Mouse (Mus musculus) ES-E14 (cell line): ENCODE data around the gene Gm3476. TPM values are rescaled to one million over a fixed set of nuclear protein-coding genes. Genes with fewer than 3 reads are reported as not detected.
A peak's percentile ranks its signal among the peaks of the same experiment; 100 is the strongest.
"Not testable (repeated sequence)": the region's sequence is repeated elsewhere in the genome, so short reads cannot be mapped to it uniquely, and the experiment has no call there.

Experiments used
- DNase-seq: peaks from one replicate; pipeline ENCODE4 v3.0.0-alpha.2; 2013; ENCODE audit warnings: low read depth, low spot score
- H3K27ac ChIP-seq: 2 replicates; pipeline ENCODE4 v1.5.1; 2012; ENCODE audit warnings: low read depth, mild to moderate bottlenecking, low read length, moderate library complexity, mixed read lengths; ENCODE audit not compliant: poor library complexity, insufficient read depth, severe bottlenecking
- H3K36me3 ChIP-seq: 2 replicates; pipeline ENCODE4 v1.6.1; 2012; ENCODE audit warnings: mild to moderate bottlenecking, low read length, moderate library complexity, mixed read lengths; ENCODE audit not compliant: control insufficient read depth, poor library complexity, insufficient read depth, severe bottlenecking
- H3K4me1 ChIP-seq, 2 experiments: fragments of 150-350 bp in 1 of 2; sonication (generic) in 1 of 2; 2 replicates each; pipeline ENCODE4 v1.6.1; 2012; ENCODE audit warnings: low read length in 2 of 2, mild to moderate bottlenecking in 1 of 2, mixed read lengths in 1 of 2; ENCODE audit not compliant: control insufficient read depth in 2 of 2, insufficient read depth in 2 of 2, poor library complexity in 1 of 2
- H3K4me3 ChIP-seq, 2 experiments: fragments of 150-350 bp in 1 of 2; sonication (generic) in 1 of 2; 2 replicates each; pipeline ENCODE4 v1.5.1; 2012; ENCODE audit warnings: low read length in 2 of 2, low read depth in 1 of 2, mild to moderate bottlenecking in 1 of 2, mixed read lengths in 1 of 2; ENCODE audit not compliant: insufficient read depth in 1 of 2, poor library complexity in 1 of 2, severe bottlenecking in 1 of 2
- H3K9ac ChIP-seq: 2 replicates; pipeline ENCODE4 v1.6.1; 2012; ENCODE audit warnings: low read depth, mild to moderate bottlenecking, low read length, mixed read lengths; ENCODE audit not compliant: poor library complexity, insufficient read depth, severe bottlenecking
- H3K9me3 ChIP-seq: fragments of 150-350 bp; sonication (generic); 2 replicates; pipeline ENCODE4 v1.6.1; 2012; ENCODE audit warnings: low read depth, mild to moderate bottlenecking, low read length; ENCODE audit not compliant: control insufficient read depth, insufficient read depth
- in situ Hi-C, 2 experiments: fragments of 600-800 bp; cut with MboI; formaldehyde crosslinking; loops; one replicate each; pipeline ENCODE4 v1.15.1; 2025; ENCODE audit warnings: low sequenced_read_pairs in 2 of 2, inconsistent platforms in 1 of 2; ENCODE audit not compliant: unreplicated experiment in 2 of 2
- total RNA-seq: library from RNA; depleted of rRNA; stranded (reverse); fragments of 300-350 nt; gene quantifications from 2 replicates; pipeline ENCODE4 v1.2.3, GENCODE M21; 2012; rRNA removed

Gene Gm3476
- not detected in 2 replicates for total RNA-seq

DNA sequence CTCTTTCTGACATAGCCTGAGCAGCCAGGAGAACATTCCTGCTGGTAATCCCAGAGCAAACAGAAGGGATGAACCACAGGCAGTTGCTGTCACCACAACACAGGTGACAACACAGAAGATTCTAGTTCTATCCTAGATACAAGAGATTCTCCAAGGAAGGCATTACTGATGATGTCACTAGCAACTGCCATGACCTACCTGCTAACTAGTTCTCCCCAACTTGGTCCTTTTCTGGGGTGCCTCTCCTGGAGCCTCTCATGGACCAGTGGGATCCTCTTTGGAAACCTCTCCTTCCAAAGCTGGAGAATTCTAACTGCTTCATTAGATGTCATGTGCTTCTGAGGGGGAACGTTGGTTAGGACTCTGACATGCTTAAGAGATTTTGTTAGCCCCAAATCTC lies at the start of gene Gm3476:
Gm3476 (minus strand) TSS at position 101 of the 400 bp plus-strand sequence.
- DNase-seq, H3K36me3 ChIP-seq, H3K4me3 ChIP-seq, H3K27ac ChIP-seq, H3K9me3 ChIP-seq, H3K9ac ChIP-seq, H3K4me1 ChIP-seq, in situ Hi-C loops: not testable (repeated sequence)

- H3K9me3 ChIP-seq, H3K36me3 ChIP-seq, H3K4me1 ChIP-seq, H3K9ac ChIP-seq, in situ Hi-C loops, H3K27ac ChIP-seq, DNase-seq, H3K4me3 ChIP-seq: not testable (repeated sequence)
Measured at GRCm38 (mm10) chr14:6163538-6163937, 37.9 kb upstream of the Gm3476 start.

GRCm38 (mm10) chr14:6161085-6161484 lies 35.5 kb upstream of the Gm3476 start:
- H3K27ac ChIP-seq, H3K9me3 ChIP-seq, H3K4me3 ChIP-seq, H3K36me3 ChIP-seq, DNase-seq, H3K4me1 ChIP-seq, in situ Hi-C loops, H3K9ac ChIP-seq: not testable (repeated sequence)

GRCm38 (mm10) chr14:6108272-6108925 lies 17.2 kb downstream of the Gm3476 start, which contains the start of gene Gm3468:
Gm3468 (minus strand) TSS chr14:6108665.
- H3K9ac ChIP-seq, result not testable (repeated sequence)

GRCm38 (mm10) chr14:6107500-6107899 lies 18.1 kb downstream of the Gm3476 start:
- 0 out of 4 replicates have a peak overlapping the region, but pooled peaks of 1 of the 2 experiments have one; percentile 46 for H3K4me3 ChIP-seq
- DNase-seq, H3K27ac ChIP-seq, H3K9ac ChIP-seq, in situ Hi-C loops, H3K4me1 ChIP-seq, H3K9me3 ChIP-seq, H3K36me3 ChIP-seq: not testable (repeated sequence)

More at GRCm38 (mm10) chr14:6108272-6108925, 17.2 kb downstream of the Gm3476 start, which contains the start of gene Gm3468:
- H3K27ac ChIP-seq, H3K4me1 ChIP-seq, DNase-seq, H3K36me3 ChIP-seq, H3K9me3 ChIP-seq, in situ Hi-C loops: not testable (repeated sequence)
- H3K4me3 ChIP-seq, result 0 out of 4 replicates have a peak within 1 kb of the TSS, but pooled peaks of 1 of the 2 experiments have one; percentile 46

GRCm38 (mm10) chr14:6093842-6094241 lies 31.8 kb downstream of the Gm3476 start, which contains the start of gene Gm8206:
Gm8206 (minus strand) TSS chr14:6093942.
- H3K9ac ChIP-seq, H3K27ac ChIP-seq, H3K4me1 ChIP-seq, DNase-seq, H3K4me3 ChIP-seq, H3K36me3 ChIP-seq, in situ Hi-C loops, H3K9me3 ChIP-seq: not testable (repeated sequence)

DNA sequence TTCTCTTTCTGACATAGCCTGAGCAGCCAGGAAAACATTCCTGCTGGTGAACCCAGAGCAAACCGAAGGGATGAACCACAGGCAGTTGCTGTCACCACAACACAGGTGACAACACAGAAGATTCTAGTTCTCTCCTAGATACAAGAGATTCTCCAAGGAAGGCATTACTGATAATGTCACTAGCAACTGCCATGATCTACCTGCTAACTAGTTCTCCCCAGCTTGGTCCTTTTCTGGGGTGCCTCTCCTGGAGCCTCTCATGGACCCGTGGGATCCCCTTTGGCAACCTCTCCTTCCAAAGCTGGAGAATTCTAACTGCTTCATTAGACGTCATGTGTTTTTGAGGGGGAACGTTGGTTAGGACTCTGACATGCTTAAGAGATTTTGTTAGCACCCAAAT lies 67.4 kb downstream of the Gm3476 start, which contains the start of gene Gm6337:
Gm6337 (minus strand) TSS at position 101 of the 400 bp plus-strand sequence.
- H3K9me3 ChIP-seq, H3K4me1 ChIP-seq, H3K27ac ChIP-seq, H3K4me3 ChIP-seq, H3K9ac ChIP-seq, in situ Hi-C loops, DNase-seq, H3K36me3 ChIP-seq: not testable (repeated sequence)
